Mouse (Mus musculus): ENCODE measurements around the gene Ccpg1. TPM values are rescaled to one million over a fixed set of nuclear protein-coding genes. Genes with fewer than 3 reads are reported as not detected.

The Ccpg1 gene
- 22.6 and 24.6 TPM in 2 replicates for polyA plus RNA-seq (2012; rRNA removed)

GRCm38 (mm10) chr9:72985250-72986220, at the start of gene Ccpg1, which contains the start of gene Ccpg1os:
Ccpg1 (plus strand) TSS chr9:72985429.
Ccpg1os (minus strand) TSS chr9:72985382.

GRCm38 (mm10) chr9:72958521-72959450, 26.4 kb upstream of the Ccpg1 start, which contains the start of the genes Dyx1c1 and Gm44503:
Dyx1c1 (plus strand) TSS chr9:72958785.
Gm44503 (plus strand) TSS chr9:72958852.

GRCm38 (mm10) chr9:73040080-73040479, 54.9 kb downstream of the Ccpg1 start, which contains the start of gene Pigb:
Pigb (minus strand) TSS chr9:73040378.

GRCm38 (mm10) chr9:73044146-73045079, 59.2 kb downstream of the Ccpg1 start, which contains the start of gene Rab27a:
Rab27a (plus strand) TSS chr9:73044854.

Other genes starting within 250 kb of the Ccpg1 start
- gene Prtg, start 178.6 kb upstream of the Ccpg1 start, polyA plus RNA-seq (2012; rRNA removed) = 0.70 and 0.88 TPM in 2 replicates
- gene Pygo1, start 59.8 kb upstream of the Ccpg1 start, polyA plus RNA-seq (2012; rRNA removed) = 12.8 and 13.3 TPM in 2 replicates
- gene Dyx1c1, start 26.6 kb upstream of the Ccpg1 start, polyA plus RNA-seq (2012; rRNA removed) = 2.5 TPM in 2 replicates
- not detected in 2 replicates for gene Gm44503, start 26.6 kb upstream of the Ccpg1 start, polyA plus RNA-seq (2012; rRNA removed)
- 19.4 and 25.0 TPM in 2 replicates for gene Ccpg1os, start within 50 bp of the Ccpg1 start, polyA plus RNA-seq (2012; rRNA removed)
- 14.4 and 17.5 TPM in 2 replicates for gene Pigb, start 54.9 kb downstream of the Ccpg1 start, polyA plus RNA-seq (2012; rRNA removed)
- gene Rab27a, start 59.4 kb downstream of the Ccpg1 start, polyA plus RNA-seq (2012; rRNA removed) = 1.5 and 2.7 TPM in 2 replicates
- gene Khdc3, start 116.4 kb downstream of the Ccpg1 start, polyA plus RNA-seq (2012; rRNA removed) = 0.06 TPM in 1 of 2 replicates, not detected in the other
- not detected in 2 replicates for gene Gm20509, start 117.0 kb downstream of the Ccpg1 start, polyA plus RNA-seq (2012; rRNA removed)
- gene Rsl24d1, start 128.0 kb downstream of the Ccpg1 start, polyA plus RNA-seq (2012; rRNA removed) = 66.7 and 69.3 TPM in 2 replicates